Mouse (Mus musculus) sigmoid colon, adult 10 weeks (tissue): ENCODE results near the gene Flcn. TPM values are rescaled to one million over a fixed set of nuclear protein-coding genes. Genes with fewer than 3 reads are reported as not detected.

ENCODE experiments used
- polyA plus RNA-seq: library from polyadenylated mRNA; stranded (reverse); fragments of 350-450 nt; fragmentation: Illumina TruSeq; extraction: RNeasy Lipid Tissue Mini Kit (QIAGEN cat#74804); gene quantifications from one replicate; pipeline ENCODE4 v1.2.3, GENCODE M21; 2014; ENCODE audit warnings: low read depth, low replicate concordance

The Flcn gene
- 3.4 TPM for polyA plus RNA-seq

GRCm38 (mm10) chr11:59809670-59810474, at the start of gene Flcn:
Flcn (minus strand) TSS chr11:59810016.

DNA sequence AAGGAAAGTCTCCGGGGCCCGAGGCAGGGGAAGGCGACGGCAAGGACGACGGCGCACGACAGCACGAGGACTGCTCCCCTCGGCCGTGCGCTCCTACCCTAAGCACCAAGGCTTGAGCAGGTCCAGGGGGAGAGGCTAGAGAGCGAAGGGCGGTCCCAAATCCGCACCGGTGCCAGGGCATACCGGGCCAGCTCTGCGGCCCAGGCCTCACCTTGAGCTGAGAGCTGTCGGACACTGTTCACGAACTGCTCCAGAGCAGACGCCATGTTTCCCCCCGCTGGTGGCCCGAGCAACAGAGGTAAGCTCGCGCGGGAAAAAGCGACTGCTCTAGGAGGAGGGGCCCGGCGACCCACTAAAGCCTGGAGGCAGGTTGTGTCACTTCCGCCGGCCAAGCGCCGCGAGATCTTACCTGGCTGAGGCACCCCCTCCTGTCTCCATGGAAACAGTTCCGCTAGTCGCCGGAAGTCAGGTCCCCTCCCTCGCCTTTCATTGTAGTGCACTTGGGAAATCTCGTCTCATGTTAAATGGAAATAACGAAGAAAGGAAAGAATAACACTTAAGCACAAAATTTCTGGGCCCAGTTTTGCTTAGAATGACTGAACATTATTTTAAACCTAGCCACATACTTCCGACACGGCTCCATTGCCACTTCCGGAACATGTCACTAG, 29.8 kb upstream of the Flcn start, which contains the start of gene Cops3:
Cops3 (minus strand) TSS at position 380 of the 668 bp plus-strand sequence.

DNA sequence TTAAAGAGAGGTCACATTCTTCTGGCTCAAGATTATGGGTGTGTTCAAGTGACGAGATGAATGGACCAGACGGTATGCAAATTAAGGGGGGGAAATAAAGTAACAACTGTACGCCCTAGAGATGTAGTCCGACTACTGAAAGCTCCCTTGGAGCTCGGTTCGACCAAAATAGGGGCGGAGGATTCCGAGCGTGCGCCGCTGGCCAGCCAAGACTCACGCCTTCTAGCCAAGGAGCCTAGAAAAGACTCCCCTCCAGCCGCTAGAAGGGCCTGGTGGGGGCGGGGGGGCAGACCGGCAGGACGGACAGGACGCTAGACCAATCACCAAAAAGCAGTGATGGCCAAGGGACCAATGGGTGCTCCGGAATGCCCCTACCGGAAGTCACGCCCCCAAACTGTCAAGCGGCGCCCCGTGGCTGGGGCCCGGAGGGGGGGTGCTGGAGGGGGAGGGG, 29.2 kb upstream of the Flcn start, which contains the start of gene Nt5m:
Nt5m (plus strand) TSS at position 440 of the 451 bp plus-strand sequence.

DNA sequence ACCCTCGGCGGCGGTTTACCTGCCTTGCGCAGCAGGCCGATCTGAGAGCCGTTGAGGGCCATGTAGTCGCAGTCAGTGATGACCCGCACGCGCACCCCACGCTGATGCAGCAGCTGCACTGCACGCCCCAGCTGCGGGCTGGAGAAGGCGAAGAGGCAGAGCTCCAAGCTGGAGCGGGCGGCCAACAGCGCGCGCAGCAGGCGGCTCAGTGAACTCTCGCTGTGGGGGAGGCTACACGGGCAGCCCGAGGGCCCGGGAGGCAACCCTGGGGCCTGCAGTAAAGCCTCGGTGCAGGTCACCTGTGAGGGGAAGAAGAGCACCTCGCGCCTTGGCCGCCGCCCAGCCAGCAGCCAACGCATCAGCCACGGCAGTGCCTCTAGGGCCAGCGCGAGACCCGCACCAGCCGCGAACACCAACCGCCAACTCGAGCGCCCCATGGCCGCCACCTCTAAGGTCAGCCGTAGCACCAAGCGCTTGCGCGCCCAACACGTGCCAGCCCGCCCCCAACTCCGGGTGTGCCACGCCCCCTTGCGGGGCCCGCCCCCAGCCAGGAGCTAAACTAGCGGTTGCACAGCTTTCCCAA, 22.5 kb downstream of the Flcn start, which contains the start of gene Pld6:
Pld6 (minus strand) TSS at position 447 of the 583 bp plus-strand sequence.

Other genes starting within 250 kb of the Flcn start
- gene Olfr222, start 233.8 kb downstream of the Flcn start, polyA plus RNA-seq, result not detected
- gene Olfr223, start 216.7 kb downstream of the Flcn start, polyA plus RNA-seq, result not detected
- 28.1 TPM for gene Mprip, start 148.7 kb downstream of the Flcn start, polyA plus RNA-seq
- gene Pld6, start 22.4 kb downstream of the Flcn start, polyA plus RNA-seq, result not detected
- 2.5 TPM for gene Nt5m, start 29.4 kb upstream of the Flcn start, polyA plus RNA-seq
- 162 TPM for gene Cops3, start 29.8 kb upstream of the Flcn start, polyA plus RNA-seq
- 6.7 TPM for gene Med9, start 138.2 kb upstream of the Flcn start, polyA plus RNA-seq
- gene Rasd1, start 154.9 kb upstream of the Flcn start, polyA plus RNA-seq, result 5.2 TPM
- not detected for gene Pemt, start 236.5 kb upstream of the Flcn start, polyA plus RNA-seq